Comparison of ENCODE assay signal across 18 mouse cellular contexts in the genomic region with DNA sequence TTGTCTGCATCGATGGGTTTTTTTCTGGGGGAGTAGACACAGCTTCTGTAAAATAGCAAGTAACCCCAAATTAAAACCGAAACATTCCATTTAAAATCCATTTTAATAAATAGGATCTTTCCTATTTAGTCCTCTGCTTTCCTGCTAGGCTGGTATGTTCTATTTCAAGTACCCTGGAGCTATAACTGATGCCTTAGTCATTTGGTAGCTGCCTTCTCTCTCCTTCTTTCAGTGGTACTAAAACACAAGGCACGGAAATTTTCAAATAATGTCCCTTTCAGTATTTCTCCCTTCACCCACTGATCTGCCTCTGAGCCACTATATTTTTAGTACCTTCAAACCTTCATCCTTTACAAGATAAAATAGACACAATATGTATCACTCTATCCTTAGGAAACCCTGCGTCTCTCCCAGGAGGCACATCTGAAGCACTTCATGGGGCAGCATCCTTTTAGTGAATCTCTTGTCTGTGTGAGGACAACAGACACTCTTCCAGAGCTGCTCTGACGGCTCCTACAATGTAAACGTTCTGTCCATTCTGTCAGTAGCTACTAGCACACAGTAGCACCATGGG.
"Had no signal": no experiment of that assay in that cellular context is flagged by ENCODE, and none has a peak within 500 bp of the region (broad histone marks: within the 10 kb centered on the region; RNA-seq: fewer than 3 reads in every experiment).

No protein-coding gene starts in this region.

- DNase-seq: lung, adult 18-20 months; lung, embryonic 14.5 days; lung, postnatal 10 days; lung, postnatal 4 days; retina, postnatal 1 day; right cerebral cortex, adult 18-20 months; right cerebral cortex, postnatal 25 days; right cerebral cortex, postnatal 4 days; spleen, adult 18-20 months; thymus, adult 18-20 months; thymus, postnatal 14 days; thymus, postnatal 36 days had no signal

- H3K27ac ChIP-seq: midbrain, embryonic 10.5 days; midbrain, embryonic 13.5 days; midbrain, embryonic 15.5 days; neural tube, embryonic 13.5 days; neural tube, embryonic 15.5 days had no signal

- ATAC-seq: midbrain, embryonic 13.5 days; midbrain, embryonic 15.5 days had no signal

- H3K4me3 ChIP-seq: midbrain, embryonic 10.5 days; midbrain, embryonic 13.5 days; midbrain, embryonic 15.5 days; myocyte; neural tube, embryonic 13.5 days; neural tube, embryonic 15.5 days had no signal
